Mouse (Mus musculus): ENCODE results near the gene Ick. TPM values are rescaled to one million over a fixed set of nuclear protein-coding genes. Genes with fewer than 3 reads are reported as not detected.

Gene Ick
- polyA plus RNA-seq, 1 experiment, result 7.1 TPM

DNA sequence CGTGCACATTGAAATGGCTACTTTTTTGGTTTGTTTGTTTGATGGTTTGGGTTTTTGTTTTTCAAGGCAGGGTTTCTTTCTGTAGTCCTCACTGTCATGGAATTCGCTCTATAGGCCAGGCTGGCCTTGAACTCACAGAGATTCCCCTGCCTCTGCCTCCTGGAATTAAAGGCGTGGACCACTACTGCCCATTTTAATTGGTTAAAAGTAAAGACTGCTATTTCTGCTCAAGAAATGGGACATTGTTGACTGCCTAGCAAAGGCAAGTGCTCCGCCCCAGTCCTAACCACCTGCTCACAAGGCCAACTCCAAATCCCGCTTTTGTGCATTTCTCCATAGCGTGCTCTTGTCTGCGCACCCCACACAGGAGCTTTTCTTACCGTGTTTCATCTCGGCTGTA, 88.8 kb downstream of the Ick start:
- H3K4me3 ChIP-seq (ENCODE audit: insufficient read depth, low read length), result no peak overlapping the region
- H3K27ac ChIP-seq (ENCODE audit: insufficient read depth, low read depth, low read length), result no peak overlapping the region
- TF ChIP-seq CTCF (IDR thresholded peaks at IDR 0.05; ENCODE audit: low read depth, low read length) (no peak), POLR2A (IDR thresholded peaks at IDR 0.05; ENCODE audit: borderline replicate concordance, low read depth, low read length) (no peak)
- H3K4me1 ChIP-seq (ENCODE audit: control insufficient read depth, insufficient read depth, low read length), result no peaks in the 10 kb centered on the region

DNA sequence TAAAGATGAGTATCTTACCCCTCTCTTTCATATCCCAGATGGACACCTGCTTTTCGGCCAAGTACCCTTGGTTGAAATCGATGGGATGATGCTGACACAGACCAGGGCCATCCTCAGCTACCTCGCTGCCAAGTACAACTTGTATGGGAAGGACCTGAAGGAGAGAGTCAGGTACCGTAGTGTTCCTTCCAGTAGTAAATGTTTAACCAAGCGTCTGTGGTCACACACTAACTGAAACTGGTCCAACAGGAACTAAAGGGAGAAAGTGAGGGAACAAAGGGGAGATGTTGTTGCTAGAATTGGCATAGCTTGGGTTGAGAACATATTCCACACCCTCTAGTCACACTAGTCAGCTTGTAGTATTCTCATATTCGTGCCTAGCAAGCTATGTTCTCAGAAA, 95.2 kb downstream of the Ick start:
- TF ChIP-seq POLR2A (IDR thresholded peaks at IDR 0.05; ENCODE audit: borderline replicate concordance, low read depth, low read length) (no peak), CTCF (IDR thresholded peaks at IDR 0.05; ENCODE audit: low read depth, low read length) (no peak)
- Histone ChIP-seq H3K27ac (ENCODE audit: insufficient read depth, low read depth, low read length) (no peak overlapping the region), H3K4me3 (ENCODE audit: insufficient read depth, low read length) (no peak overlapping the region), H3K4me1 (ENCODE audit: control insufficient read depth, insufficient read depth, low read length) (no peaks in the 10 kb centered on the region)

DNA sequence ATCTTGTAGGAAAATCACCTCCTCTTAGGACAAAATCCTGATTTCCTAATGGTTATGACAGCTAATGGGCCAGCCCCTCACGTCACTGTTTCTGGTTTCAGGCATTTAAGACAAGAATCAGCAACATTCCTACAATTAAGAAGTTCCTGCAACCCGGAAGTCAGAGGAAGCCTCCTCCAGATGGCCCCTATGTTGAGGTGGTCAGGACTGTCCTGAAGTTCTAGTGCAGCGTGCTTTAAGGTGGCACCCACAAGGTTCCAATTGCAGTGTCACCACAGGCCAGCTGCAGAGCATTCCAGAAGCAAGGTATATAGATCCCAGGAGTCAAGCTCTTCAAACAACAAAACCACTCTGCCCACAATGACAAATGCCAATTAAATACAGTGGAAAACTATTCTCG, 100.0 kb downstream of the Ick start:
- no peak overlapping the region for H3K27ac ChIP-seq (ENCODE audit: insufficient read depth, low read depth, low read length)
- H3K4me1 ChIP-seq (ENCODE audit: control insufficient read depth, insufficient read depth, low read length), result no peaks in the 10 kb centered on the region
- no peak overlapping the region for H3K4me3 ChIP-seq (ENCODE audit: insufficient read depth, low read length)
- TF ChIP-seq CTCF (IDR thresholded peaks at IDR 0.05; ENCODE audit: low read depth, low read length) (no peak), POLR2A (IDR thresholded peaks at IDR 0.05; ENCODE audit: borderline replicate concordance, low read depth, low read length) (no peak)

DNA sequence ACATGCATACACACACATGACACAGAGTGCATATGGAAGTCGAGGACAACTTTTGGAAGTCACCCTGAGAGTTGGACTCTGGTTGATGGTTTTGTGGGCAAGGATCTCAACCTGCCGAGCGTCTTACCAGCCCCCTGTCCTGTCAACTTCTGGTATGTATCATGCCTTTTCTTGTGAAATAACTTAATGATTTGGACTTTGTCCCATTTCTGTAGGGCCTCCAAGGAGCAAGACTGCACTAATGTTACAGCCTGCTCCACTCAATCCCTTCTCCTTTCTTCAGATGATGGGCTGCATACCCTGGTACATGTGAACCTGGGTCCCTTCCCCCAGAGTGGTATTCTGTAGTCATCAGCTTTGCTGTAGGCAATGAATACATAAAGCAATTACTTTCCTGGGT, 101.1 kb downstream of the Ick start:
- H3K27ac ChIP-seq (ENCODE audit: insufficient read depth, low read depth, low read length), result no peak overlapping the region
- TF ChIP-seq POLR2A (IDR thresholded peaks at IDR 0.05; ENCODE audit: borderline replicate concordance, low read depth, low read length), result no peak
- no peak for TF ChIP-seq CTCF (IDR thresholded peaks at IDR 0.05; ENCODE audit: low read depth, low read length)

DNA sequence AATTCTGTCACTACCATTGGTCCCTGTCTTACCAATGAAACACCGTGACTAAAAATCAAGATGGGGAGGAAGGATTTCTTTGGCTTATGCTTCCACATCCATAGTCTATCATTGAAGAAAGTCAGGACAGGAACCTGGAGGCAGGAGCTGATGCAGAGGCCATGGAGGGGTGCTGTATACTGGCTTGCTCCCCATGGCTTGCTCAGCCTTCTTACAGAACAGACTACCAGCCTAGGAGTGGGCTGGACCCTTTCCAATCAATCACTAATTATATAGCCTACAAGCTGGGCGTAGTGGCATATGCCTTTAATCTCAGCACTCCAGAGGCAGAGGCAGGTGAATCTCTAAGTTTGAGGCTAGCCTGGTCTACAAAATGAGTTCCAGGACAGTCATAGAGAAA, 101.8 kb downstream of the Ick start:
- no peak for TF ChIP-seq POLR2A (IDR thresholded peaks at IDR 0.05; ENCODE audit: borderline replicate concordance, low read depth, low read length)
- TF ChIP-seq CTCF (IDR thresholded peaks at IDR 0.05; ENCODE audit: low read depth, low read length), result no peak
- Histone ChIP-seq H3K4me3 (ENCODE audit: insufficient read depth, low read length) (no peak overlapping the region), H3K27ac (ENCODE audit: insufficient read depth, low read depth, low read length) (no peak overlapping the region), H3K4me1 (ENCODE audit: control insufficient read depth, insufficient read depth, low read length) (no peaks in the 10 kb centered on the region)

More for the DNA sequence above, 101.1 kb downstream of the Ick start:
- Histone ChIP-seq H3K4me3 (ENCODE audit: insufficient read depth, low read length) (no peak overlapping the region), H3K4me1 (ENCODE audit: control insufficient read depth, insufficient read depth, low read length) (no peaks in the 10 kb centered on the region)

DNA sequence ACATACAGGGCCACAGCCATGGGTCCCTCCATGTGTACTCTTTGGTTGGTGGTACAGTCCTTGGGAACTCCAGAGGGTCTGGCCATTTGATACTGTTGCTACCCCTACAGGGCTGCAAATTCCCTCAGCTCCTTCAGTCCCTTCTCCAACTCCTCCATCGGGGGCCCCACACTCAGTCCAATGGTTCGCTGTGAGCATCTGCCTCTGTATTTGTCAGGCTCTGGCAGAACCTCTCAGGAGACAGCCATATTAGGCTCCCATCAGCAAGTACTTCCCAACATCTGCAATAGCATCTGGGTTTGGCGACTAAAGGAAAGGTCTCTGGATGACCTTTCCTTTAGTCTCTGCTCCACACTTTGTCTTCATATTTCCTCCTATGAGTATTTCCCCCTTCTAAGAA, 102.5 kb downstream of the Ick start:
- TF ChIP-seq CTCF (IDR thresholded peaks at IDR 0.05; ENCODE audit: low read depth, low read length) (no peak), POLR2A (IDR thresholded peaks at IDR 0.05; ENCODE audit: borderline replicate concordance, low read depth, low read length) (no peak)
- no peak overlapping the region for H3K27ac ChIP-seq (ENCODE audit: insufficient read depth, low read depth, low read length)
- H3K4me1 ChIP-seq (ENCODE audit: control insufficient read depth, insufficient read depth, low read length), result no peaks in the 10 kb centered on the region
- H3K4me3 ChIP-seq (ENCODE audit: insufficient read depth, low read length), result no peak overlapping the region

DNA sequence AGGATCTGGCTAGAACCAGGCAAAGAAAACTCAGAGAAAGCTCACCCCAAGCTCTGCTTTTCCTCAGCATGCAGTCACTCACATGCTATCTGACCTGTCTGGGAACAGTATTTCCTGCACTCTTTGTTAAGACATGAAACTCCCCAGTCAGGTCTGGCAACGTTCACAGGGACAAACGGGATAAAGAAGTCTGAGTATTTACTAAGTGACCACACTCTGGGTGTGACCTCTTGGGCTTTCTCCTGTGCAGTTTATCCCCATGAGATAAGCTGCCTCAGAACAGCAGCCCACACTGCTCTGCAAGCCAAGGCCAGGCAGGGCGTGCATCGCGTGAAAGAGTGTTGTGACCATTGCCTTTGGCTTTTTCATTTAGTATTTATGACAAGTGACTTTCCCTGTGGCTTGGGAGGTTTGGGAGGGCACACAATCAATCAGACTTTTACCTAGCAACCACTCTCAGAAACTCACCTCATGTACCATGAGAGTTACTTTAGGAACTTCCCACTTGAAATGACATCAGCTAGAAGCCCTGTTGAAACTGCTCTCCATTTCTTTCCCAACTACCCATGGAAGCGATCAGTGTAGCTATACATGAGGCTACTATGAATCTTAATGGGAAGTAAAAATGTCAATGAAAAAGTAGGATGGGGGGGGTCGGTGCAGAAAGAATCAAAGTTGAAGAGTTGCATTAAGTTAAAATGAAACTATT, 103.5 kb downstream of the Ick start:
- TF ChIP-seq CTCF (IDR thresholded peaks at IDR 0.05; ENCODE audit: low read depth, low read length), result no peak
- TF ChIP-seq POLR2A (IDR thresholded peaks at IDR 0.05; ENCODE audit: borderline replicate concordance, low read depth, low read length), result no peak
- Histone ChIP-seq H3K27ac (ENCODE audit: insufficient read depth, low read depth, low read length) (no peak overlapping the region), H3K4me3 (ENCODE audit: insufficient read depth, low read length) (no peak overlapping the region)

GRCm38 (mm10) chr9:78217074-78217473, 108.1 kb downstream of the Ick start:
- Histone ChIP-seq H3K4me3 (ENCODE audit: insufficient read depth, low read length) (no peak overlapping the region), H3K4me1 (ENCODE audit: control insufficient read depth, insufficient read depth, low read length) (no peaks in the 10 kb centered on the region), H3K27ac (ENCODE audit: insufficient read depth, low read depth, low read length) (no peak overlapping the region)
- TF ChIP-seq CTCF (IDR thresholded peaks at IDR 0.05; ENCODE audit: low read depth, low read length) (no peak), POLR2A (IDR thresholded peaks at IDR 0.05; ENCODE audit: borderline replicate concordance, low read depth, low read length) (no peak)

More for the DNA sequence above, 103.5 kb downstream of the Ick start:
- no peaks in the 10 kb centered on the region for H3K4me1 ChIP-seq (ENCODE audit: control insufficient read depth, insufficient read depth, low read length)

Other genes with a start within 250 kb of the Ick start
- gene Elovl5, start 191.8 kb upstream of the Ick start, polyA plus RNA-seq (2012; ENCODE audit: insufficient read depth, insufficient read length, missing spikeins), result 52.2 and 56.9 TPM in 2 replicates
- gene Gcm1, start 57.3 kb upstream of the Ick start, polyA plus RNA-seq (2012; ENCODE audit: insufficient read depth, insufficient read length, missing spikeins), result not detected in 2 replicates
- gene Fbxo9, start 127 bp upstream of the Ick start, polyA plus RNA-seq (2012; ENCODE audit: insufficient read depth, insufficient read length, missing spikeins), result 22.9 and 36.0 TPM in 2 replicates
- gene Gsta4, start 73.6 kb downstream of the Ick start, polyA plus RNA-seq (2012; ENCODE audit: insufficient read depth, insufficient read length, missing spikeins), result not detected in 2 replicates
- gene Gsta1, start 121.5 kb downstream of the Ick start, polyA plus RNA-seq (2012; ENCODE audit: insufficient read depth, insufficient read length, missing spikeins), result not detected in 2 replicates
- gene Gm3776, start 147.9 kb downstream of the Ick start, polyA plus RNA-seq (2012; ENCODE audit: insufficient read depth, insufficient read length, missing spikeins), result not detected in 2 replicates
- not detected in 2 replicates for gene Gm10639, start 180.7 kb downstream of the Ick start, polyA plus RNA-seq (2012; ENCODE audit: insufficient read depth, insufficient read length, missing spikeins)
- gene Omt2a, start 205.6 kb downstream of the Ick start, polyA plus RNA-seq (2012; ENCODE audit: insufficient read depth, insufficient read length, missing spikeins), result not detected in 2 replicates
- gene Omt2b, start 218.4 kb downstream of the Ick start, polyA plus RNA-seq (2012; ENCODE audit: insufficient read depth, insufficient read length, missing spikeins), result not detected in 2 replicates
- not detected in 2 replicates for gene Gsta2, start 246.6 kb downstream of the Ick start, polyA plus RNA-seq (2012; ENCODE audit: insufficient read depth, insufficient read length, missing spikeins)